Mouse (Mus musculus) G1E-ER4 (cell line): ENCODE measurements around the gene Ggt7. TPM values are rescaled to one million over a fixed set of nuclear protein-coding genes. Genes with fewer than 3 reads are reported as not detected.

Experiments used
- GATA1 ChIP-seq: IDR thresholded peaks from one replicate; pipeline ENCODE4 v1.8.0; 2012; ENCODE audit warnings: low read length, inconsistent platforms
- polyA plus RNA-seq: library from polyadenylated mRNA; stranded (reverse); fragments of >175 nt; gene quantifications from 2 replicates; pipeline ENCODE4 v1.2.3, GENCODE M21; 2012

Ggt7 gene
- polyA plus RNA-seq, 1 experiment = not detected

GRCm38 (mm10) chr2:155451256-155451655, 66.8 kb downstream of the Ggt7 start:
- TF ChIP-seq GATA1 = no peak

GRCm38 (mm10) chr2:155443446-155443845, 74.6 kb downstream of the Ggt7 start:
- TF ChIP-seq GATA1 = no peak

- no peak for TF ChIP-seq GATA1
Observed at GRCm38 (mm10) chr2:155442916-155443315, 75.1 kb downstream of the Ggt7 start.

Other genes with a start within 250 kb of the Ggt7 start
- gene Map1lc3a, start 241.9 kb downstream of the Ggt7 start, polyA plus RNA-seq = 11.9 and 13.8 TPM in 2 replicates
- 13.7 and 14.0 TPM in 2 replicates for gene Pigu, start 160.8 kb downstream of the Ggt7 start, polyA plus RNA-seq
- gene Trp53inp2, start 137.2 kb downstream of the Ggt7 start, polyA plus RNA-seq = 2.4 and 3.3 TPM in 2 replicates
- gene Ncoa6, start 44.3 kb downstream of the Ggt7 start, polyA plus RNA-seq = 46.6 and 70.2 TPM in 2 replicates
- 38.4 and 49.7 TPM in 2 replicates for gene Acss2, start 289 bp downstream of the Ggt7 start, polyA plus RNA-seq
- 17.3 and 20.9 TPM in 2 replicates for gene Gss, start 74.6 kb upstream of the Ggt7 start, polyA plus RNA-seq
- gene Myh7b, start 93.0 kb upstream of the Ggt7 start, polyA plus RNA-seq = 4.0 and 6.5 TPM in 2 replicates
- gene Trpc4ap, start 174.1 kb upstream of the Ggt7 start, polyA plus RNA-seq = 87.8 and 94.0 TPM in 2 replicates
- 36.5 and 44.1 TPM in 2 replicates for gene Edem2, start 211.2 kb upstream of the Ggt7 start, polyA plus RNA-seq
- not detected in 2 replicates for gene Gm17581, start 217.6 kb upstream of the Ggt7 start, polyA plus RNA-seq
- 0.06 and 0.15 TPM in 2 replicates for gene Procr, start 232.9 kb upstream of the Ggt7 start, polyA plus RNA-seq